Mouse (Mus musculus) MEL (cell line): ENCODE data around the gene Kmt5a. TPM values are rescaled to one million over a fixed set of nuclear protein-coding genes. Genes with fewer than 3 reads are reported as not detected.

ENCODE experiments used
- DNase-seq: peaks from one replicate; pipeline ENCODE4 v3.0.0; 2011; ENCODE audit warnings: low read depth, low spot score
- H3K27ac ChIP-seq: 2 replicates; pipeline ENCODE4 v1.5.1; 2012; ENCODE audit warnings: low read depth, mild to moderate bottlenecking, control low read depth, low read length, moderate library complexity; ENCODE audit not compliant: control insufficient read depth
- H3K27me3 ChIP-seq, 2 experiments: fragments of 150-350 bp in 1 of 2; sonication (generic) in 1 of 2; 2 replicates each; pipeline ENCODE4 v1.6.1; 2012; ENCODE audit warnings: low read length in 2 of 2, mild to moderate bottlenecking in 2 of 2, improper control_type of control experiment in 1 of 2, moderate library complexity in 1 of 2; ENCODE audit not compliant: insufficient read depth in 2 of 2, control insufficient read depth in 1 of 2
- H3K36me3 ChIP-seq, 2 experiments: 2 replicates each; pipeline ENCODE4 v1.6.1; 2012 to 2014; ENCODE audit warnings: low read length in 2 of 2, improper control_type of control experiment in 1 of 2, inconsistent platforms in 1 of 2, mild to moderate bottlenecking in 1 of 2; ENCODE audit not compliant: insufficient read depth in 2 of 2, control insufficient read depth in 1 of 2
- H3K4me1 ChIP-seq, 2 experiments: fragments of 150-350 bp in 1 of 2; sonication (generic) in 1 of 2; 2 replicates each; pipeline ENCODE4 v1.6.1; 2012; ENCODE audit warnings: low read length in 2 of 2, improper control_type of control experiment in 1 of 2, mild to moderate bottlenecking in 1 of 2; ENCODE audit not compliant: insufficient read depth in 2 of 2, control insufficient read depth in 1 of 2
- H3K4me3 ChIP-seq, 2 experiments: fragments of 150-350 bp in 1 of 2; sonication (generic) in 1 of 2; 2 replicates each; pipeline ENCODE4 v1.5.1; 2012; ENCODE audit warnings: low read depth in 2 of 2, low read length in 2 of 2, mild to moderate bottlenecking in 2 of 2, moderate library complexity in 2 of 2, control low read depth in 1 of 2, improper control_type of control experiment in 1 of 2; ENCODE audit not compliant: control insufficient read depth in 1 of 2, insufficient read depth in 1 of 2
- H3K79me2 ChIP-seq: 2 replicates; pipeline ENCODE4 v1.6.1; 2012; ENCODE audit warnings: mild to moderate bottlenecking, low read length, moderate library complexity; ENCODE audit not compliant: control insufficient read depth, poor library complexity, insufficient read depth
- H3K9ac ChIP-seq: 2 replicates; pipeline ENCODE4 v1.6.1; 2012; ENCODE audit warnings: low read depth, mild to moderate bottlenecking, control low read depth, low read length, moderate library complexity; ENCODE audit not compliant: control insufficient read depth, poor library complexity, severe bottlenecking
- H3K9me3 ChIP-seq: fragments of 150-350 bp; sonication (generic); replicated peaks from 2 replicates; pipeline ENCODE4 v1.6.1; 2012; ENCODE audit warnings: mild to moderate bottlenecking, low read length, improper control_type of control experiment, moderate library complexity; ENCODE audit not compliant: insufficient read depth
- BHLHE40 ChIP-seq: IDR thresholded peaks from 2 replicates; pipeline ENCODE4 v1.6.1; 2012; ENCODE audit warnings: low read depth, mild to moderate bottlenecking, inconsistent platforms, low read length, improper control_type of control experiment, borderline replicate concordance
- CHD1 ChIP-seq: IDR thresholded peaks from 2 replicates; pipeline ENCODE4 v1.6.1; 2012; ENCODE audit warnings: low read depth, mild to moderate bottlenecking, inconsistent platforms, low read length, improper control_type of control experiment
- CHD2 ChIP-seq: IDR thresholded peaks from 2 replicates; pipeline ENCODE4 v1.6.1; 2011; ENCODE audit warnings: low read length, improper control_type of control experiment
- CTCF ChIP-seq, 3 experiments: IDR thresholded peaks in 2 of 3; conservative IDR thresholded peaks in 1 of 3; 2 replicates each; pipeline ENCODE4 v1.5.1; 2011 to 2012; ENCODE audit warnings: low read length in 3 of 3, low read depth in 2 of 3, mild to moderate bottlenecking in 2 of 3, improper control_type of control experiment in 1 of 3, inconsistent platforms in 1 of 3, mixed read lengths in 1 of 3, moderate library complexity in 1 of 3; ENCODE audit not compliant: control insufficient read depth in 1 of 3, insufficient read depth in 1 of 3, poor library complexity in 1 of 3, severe bottlenecking in 1 of 3
- ELF1 ChIP-seq: IDR thresholded peaks from 2 replicates; pipeline ENCODE4 v1.6.1; 2014; ENCODE audit warnings: low read depth, mild to moderate bottlenecking, inconsistent platforms, low read length, improper control_type of control experiment, moderate library complexity
- EP300 ChIP-seq, 2 experiments: IDR thresholded peaks; 2 replicates each; pipeline ENCODE4 v1.6.1; 2011; ENCODE audit warnings: improper control_type of control experiment in 2 of 2, low read length in 2 of 2, low read depth in 1 of 2, mild to moderate bottlenecking in 1 of 2
- HCFC1 ChIP-seq: IDR thresholded peaks from 2 replicates; pipeline ENCODE4 v1.6.1; 2012; ENCODE audit warnings: low read depth, mild to moderate bottlenecking, inconsistent platforms, low read length, improper control_type of control experiment, moderate library complexity
- KAT2A ChIP-seq: conservative IDR thresholded peaks from 2 replicates; pipeline ENCODE4 v1.6.1; 2012; ENCODE audit warnings: low read depth, low read length, improper control_type of control experiment, inconsistent platforms
- MAFK ChIP-seq: IDR thresholded peaks from 2 replicates; pipeline ENCODE4 v1.6.1; 2011; ENCODE audit warnings: low read depth, mild to moderate bottlenecking, low read length, improper control_type of control experiment, borderline replicate concordance
- MAX ChIP-seq: IDR thresholded peaks from 2 replicates; pipeline ENCODE4 v1.6.1; 2011; ENCODE audit warnings: low read length, improper control_type of control experiment
- MAZ ChIP-seq: IDR thresholded peaks from 2 replicates; pipeline ENCODE4 v1.6.1; 2012; ENCODE audit warnings: low read depth, mild to moderate bottlenecking, inconsistent platforms, low read length, improper control_type of control experiment
- MEF2A ChIP-seq: IDR thresholded peaks from 2 replicates; pipeline ENCODE4 v1.6.1; 2014; ENCODE audit warnings: low read depth, mild to moderate bottlenecking, inconsistent platforms, low read length, improper control_type of control experiment; ENCODE audit not compliant: poor library complexity, insufficient replicate concordance, severe bottlenecking; ENCODE audit errors: extremely low read depth
- MXI1 ChIP-seq: IDR thresholded peaks from 2 replicates; pipeline ENCODE4 v1.6.1; 2011; ENCODE audit warnings: mild to moderate bottlenecking, low read depth, low read length, improper control_type of control experiment
- MYB ChIP-seq: IDR thresholded peaks from 2 replicates; pipeline ENCODE4 v1.6.1; 2011; ENCODE audit warnings: mild to moderate bottlenecking, low read depth, low read length, improper control_type of control experiment
- NELFE ChIP-seq: IDR thresholded peaks from 2 replicates; pipeline ENCODE4 v1.6.1; 2011; ENCODE audit warnings: low read depth, low read length, improper control_type of control experiment
- NRF1 ChIP-seq: IDR thresholded peaks from 2 replicates; pipeline ENCODE4 v1.6.1; 2014; ENCODE audit warnings: low read depth, mild to moderate bottlenecking, inconsistent platforms, low read length, improper control_type of control experiment, moderate library complexity; ENCODE audit not compliant: poor library complexity, insufficient read depth, severe bottlenecking
- POLR2AphosphoS2 ChIP-seq: IDR thresholded peaks from 2 replicates; pipeline ENCODE4 v1.6.1; 2011; ENCODE audit warnings: low read length, improper control_type of control experiment
- POLR2AphosphoS5 ChIP-seq: IDR thresholded peaks from 2 replicates; pipeline ENCODE4 v1.6.1; 2012; ENCODE audit warnings: low read depth, borderline replicate concordance, mild to moderate bottlenecking, inconsistent platforms, low read length, moderate library complexity, mixed read lengths
- RAD21 ChIP-seq: IDR thresholded peaks from 2 replicates; pipeline ENCODE4 v1.6.1; 2011; ENCODE audit warnings: mild to moderate bottlenecking, low read depth, low read length, improper control_type of control experiment
- RCOR1 ChIP-seq: IDR thresholded peaks from 2 replicates; pipeline ENCODE4 v1.6.1; 2012; ENCODE audit warnings: low read depth, mild to moderate bottlenecking, inconsistent platforms, low read length, improper control_type of control experiment
- SIN3A ChIP-seq: IDR thresholded peaks from 2 replicates; pipeline ENCODE4 v1.6.1; 2012; ENCODE audit warnings: low read length, improper control_type of control experiment, inconsistent platforms
- SMC3 ChIP-seq: IDR thresholded peaks from 2 replicates; pipeline ENCODE4 v1.6.1; 2011; ENCODE audit warnings: low read depth, low read length, improper control_type of control experiment
- TAL1 ChIP-seq: IDR thresholded peaks from 2 replicates; pipeline ENCODE4 v1.6.1; 2012; ENCODE audit warnings: mild to moderate bottlenecking, inconsistent platforms, low read length, moderate library complexity, mixed read lengths
- TCF12 ChIP-seq: IDR thresholded peaks from 2 replicates; pipeline ENCODE4 v1.6.1; 2014; ENCODE audit warnings: low read depth, mild to moderate bottlenecking, inconsistent platforms, low read length, improper control_type of control experiment, moderate library complexity
- UBTF ChIP-seq: IDR thresholded peaks from 2 replicates; pipeline ENCODE4 v1.6.1; 2012; ENCODE audit warnings: low read depth, mild to moderate bottlenecking, inconsistent platforms, low read length, improper control_type of control experiment, moderate library complexity, borderline replicate concordance; ENCODE audit not compliant: insufficient read depth
- USF1 ChIP-seq: IDR thresholded peaks from 2 replicates; pipeline ENCODE4 v1.6.1; 2014; ENCODE audit warnings: low read depth, mild to moderate bottlenecking, inconsistent platforms, low read length, improper control_type of control experiment, moderate library complexity
- USF2 ChIP-seq, 2 experiments: IDR thresholded peaks; 2 replicates each; pipeline ENCODE4 v1.6.1; 2011 to 2012; ENCODE audit warnings: improper control_type of control experiment in 2 of 2, low read length in 2 of 2, borderline replicate concordance in 1 of 2, inconsistent platforms in 1 of 2, low read depth in 1 of 2, mild to moderate bottlenecking in 1 of 2; ENCODE audit not compliant: insufficient read depth in 1 of 2
- ZC3H11A ChIP-seq: IDR thresholded peaks from 2 replicates; pipeline ENCODE4 v1.6.1; 2012; ENCODE audit warnings: low read depth, mild to moderate bottlenecking, inconsistent platforms, low read length, improper control_type of control experiment
- ZMIZ1 ChIP-seq: IDR thresholded peaks from 2 replicates; pipeline ENCODE4 v1.6.1; 2012; ENCODE audit warnings: low read depth, mild to moderate bottlenecking, inconsistent platforms, low read length, improper control_type of control experiment, moderate library complexity
- polyA plus RNA-seq, 2 experiments: library from polyadenylated mRNA; stranded (reverse) in 1 of 2; unstranded in 1 of 2; fragments of >175 nt in 1 of 2; fragments of >200 nt in 1 of 2; gene quantifications; 2 replicates each; pipeline versions ENCODE4 v1.2.1 to v1.2.4; 2012; ENCODE audit warnings: low replicate concordance in 2 of 2, low read depth in 1 of 2; ENCODE audit not compliant: insufficient read length in 2 of 2, insufficient read depth in 1 of 2, missing spikeins in 1 of 2
- total RNA-seq: library from RNA; depleted of rRNA; stranded (reverse); fragments of 300-350 nt; gene quantifications from 2 replicates; pipeline ENCODE4 v1.2.3, GENCODE M21; 2012

Kmt5a gene
- total and polyA plus RNA-seq, 3 experiments: 88.6 to 243 (median 110) TPM

DNA sequence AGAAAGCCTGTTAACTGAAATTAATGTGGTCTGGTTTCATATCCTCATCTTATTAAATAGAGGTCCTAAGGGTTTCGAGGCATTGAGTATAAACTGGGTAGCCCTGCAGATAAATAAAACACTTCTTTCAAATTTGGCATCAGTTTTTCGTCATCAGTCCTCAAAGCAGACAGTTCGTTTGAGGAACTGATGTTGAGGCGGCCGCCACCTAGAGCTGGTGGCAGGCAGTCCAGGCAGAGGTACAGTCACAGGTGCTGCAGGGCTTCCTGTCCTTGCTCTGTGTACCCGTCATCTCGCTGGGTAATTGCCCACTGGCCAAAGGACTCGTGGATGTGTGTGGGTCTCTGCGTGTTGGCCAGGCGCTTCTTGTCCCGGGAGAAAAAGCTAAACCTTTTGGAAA lies 53.7 kb downstream of the Kmt5a start:
- Histone ChIP-seq H3K4me3 (no peak overlapping the region), H3K36me3 (no peaks in the 10 kb centered on the region)

DNA sequence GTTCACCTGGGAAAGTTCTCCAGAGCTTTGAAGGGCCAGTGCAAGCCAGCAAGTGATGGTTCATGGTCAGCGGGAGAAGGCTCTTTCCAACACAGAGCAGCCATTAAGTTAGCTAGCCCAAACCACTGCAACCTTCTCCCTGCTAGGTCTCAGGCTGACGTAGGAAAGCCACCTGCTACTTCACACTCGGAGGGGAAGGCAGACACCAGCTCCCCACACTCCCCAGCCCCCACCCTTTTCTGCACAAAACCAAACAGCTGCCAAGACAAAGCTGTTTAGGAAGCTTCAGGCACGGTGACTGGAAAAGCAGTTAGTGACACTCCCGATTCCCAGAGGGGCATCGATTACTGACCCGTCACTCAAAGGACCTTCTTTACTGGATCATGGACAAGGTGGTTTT lies 55.8 kb downstream of the Kmt5a start:
- H3K36me3 ChIP-seq: no peaks in the 10 kb centered on the region
- no peaks in the 10 kb centered on the region for H3K9me3 ChIP-seq
- no peak overlapping the region for H3K9ac ChIP-seq
- H3K27ac ChIP-seq: no peak overlapping the region
- H3K4me3 ChIP-seq: no peak overlapping the region
- TF ChIP-seq CHD2: no peak
- TF ChIP-seq CTCF (IDR thresholded peaks at IDR 0.05 in 2 of 3, conservative IDR thresholded peaks at IDR 0.05 in 1 of 3; ENCODE audit: control insufficient read depth in 1 of 3, insufficient read depth in 1 of 3, low read depth in 2 of 3, low read length in 3 of 3, poor library complexity in 1 of 3, severe bottlenecking in 1 of 3): no peak
- no peak for TF ChIP-seq ZMIZ1
- TF ChIP-seq KAT2A: no peak
- no peak for TF ChIP-seq ZC3H11A
- TF ChIP-seq POLR2AphosphoS2: no peak
- no peak for TF ChIP-seq MAFK
- no peak for TF ChIP-seq EP300 (IDR thresholded peaks at IDR 0.05; ENCODE audit: low read depth in 1 of 2, low read length in 2 of 2)
- TF ChIP-seq UBTF: no peak
- TF ChIP-seq RCOR1: no peak
- TF ChIP-seq NELFE: no peak
- TF ChIP-seq SIN3A: no peak
- TF ChIP-seq RAD21: no peak
- no peak for TF ChIP-seq MYB
- TF ChIP-seq MAX: no peak
- no peak for TF ChIP-seq BHLHE40
- TF ChIP-seq, all 39 proteins: peak for 0
- no peak for DNase-seq
- Histone ChIP-seq H3K27me3 (no peaks in the 10 kb centered on the region), H3K4me1 (peaks cover 0 to under 1% of the 10 kb centered on the region in 2 experiments; a peak in 1 of 4 replicates), H3K79me2 (no peaks in the 10 kb centered on the region)

More for the DNA sequence above, 53.7 kb downstream of the Kmt5a start:
- Histone ChIP-seq H3K4me1 (no peaks in the 10 kb centered on the region), H3K9ac (no peak overlapping the region), H3K27ac (no peak overlapping the region), H3K79me2 (no peaks in the 10 kb centered on the region), H3K27me3 (no peaks in the 10 kb centered on the region), H3K9me3 (no peaks in the 10 kb centered on the region)
- DNase-seq: no peak
- no peak for TF ChIP-seq POLR2AphosphoS5
- no peak for TF ChIP-seq USF1
- TF ChIP-seq HCFC1: no peak
- no peak for TF ChIP-seq SMC3
- TF ChIP-seq MEF2A: no peak
- TF ChIP-seq MYB: no peak
- TF ChIP-seq MAX: no peak
- TF ChIP-seq MAZ: no peak
- no peak for TF ChIP-seq MXI1
- no peak for TF ChIP-seq MAFK
- no peak for TF ChIP-seq TCF12
- TF ChIP-seq TAL1: no peak
- TF ChIP-seq EP300 (IDR thresholded peaks at IDR 0.05; ENCODE audit: low read depth in 1 of 2, low read length in 2 of 2): no peak
- TF ChIP-seq RAD21: no peak
- no peak for TF ChIP-seq SIN3A
- TF ChIP-seq NRF1: no peak
- TF ChIP-seq CHD1: no peak
- TF ChIP-seq KAT2A: no peak
- TF ChIP-seq USF2 (IDR thresholded peaks at IDR 0.05; ENCODE audit: borderline replicate concordance in 1 of 2, insufficient read depth in 1 of 2, low read depth in 1 of 2, low read length in 2 of 2): no peak
- no peak for TF ChIP-seq ELF1
